Mouse (Mus musculus) CH12.LX (cell line): ENCODE measurements at regions not wholly inside any gene's neighbourhood (a gene's known extent, or its start where the extent isn't known, plus 50 kb on each side); places are given as distances from the start of the nearest gene placed in this dataset.

Experiments used
- DNase-seq: peaks from one replicate; pipeline ENCODE4 v3.0.0-alpha.2; 2013; ENCODE audit errors: extremely low read depth
- H3K27ac ChIP-seq: 2 replicates; pipeline ENCODE4 v1.5.1; 2012; ENCODE audit warnings: low read depth, mild to moderate bottlenecking, control low read depth, moderate library complexity; ENCODE audit not compliant: insufficient read depth
- H3K27me3 ChIP-seq: replicated peaks from 2 replicates; pipeline ENCODE3; 2012; ENCODE audit warnings: inconsistent platforms
- H3K36me3 ChIP-seq, 2 experiments: replicated peaks in 1 of 2; 2 replicates each; pipeline versions ENCODE3 to v1.6.1; 2012; ENCODE audit warnings: inconsistent platforms in 1 of 2, low read length in 1 of 2, mild to moderate bottlenecking in 1 of 2, mixed read lengths in 1 of 2, moderate library complexity in 1 of 2; ENCODE audit not compliant: control insufficient read depth in 1 of 2, insufficient read depth in 1 of 2
- H3K4me1 ChIP-seq, 2 experiments: 2 replicates each; pipeline ENCODE4 v1.6.1; 2012; ENCODE audit warnings: inconsistent platforms in 1 of 2, moderate library complexity in 1 of 2; ENCODE audit not compliant: insufficient read depth in 2 of 2, control insufficient read depth in 1 of 2
- H3K4me2 ChIP-seq: 2 replicates; pipeline ENCODE4 v1.6.1; 2012; ENCODE audit warnings: low read depth, mild to moderate bottlenecking, control low read depth; ENCODE audit not compliant: poor library complexity, insufficient read depth, severe bottlenecking
- H3K4me3 ChIP-seq, 3 experiments: fragments of 150-350 bp in 1 of 3; sonication (generic) in 1 of 3; replicated peaks in 1 of 3; 2 replicates each; pipeline versions ENCODE3 to v1.5.1; 2011 to 2012; ENCODE audit warnings: low read depth in 2 of 3, low read length in 2 of 3, mild to moderate bottlenecking in 2 of 3, moderate library complexity in 2 of 3, control low read depth in 1 of 3, improper control_type of control experiment in 1 of 3, inconsistent platforms in 1 of 3, mixed read lengths in 1 of 3; ENCODE audit not compliant: poor library complexity in 1 of 3
- H3K79me2 ChIP-seq: replicated peaks from 2 replicates; pipeline ENCODE4 v1.6.1; 2012; ENCODE audit warnings: mild to moderate bottlenecking, moderate library complexity; ENCODE audit not compliant: control insufficient read depth, poor library complexity, insufficient read depth, severe bottlenecking; ENCODE audit errors: extremely low read depth
- H3K9ac ChIP-seq: 2 replicates; pipeline ENCODE4 v1.6.1; 2012; ENCODE audit warnings: low read depth, mild to moderate bottlenecking, control low read depth, moderate library complexity; ENCODE audit not compliant: insufficient read depth
- H3K9me3 ChIP-seq: replicated peaks from 2 replicates; pipeline ENCODE3; 2012; ENCODE audit warnings: low read length, inconsistent platforms, mixed read lengths
- BHLHE40 ChIP-seq: IDR thresholded peaks from 2 replicates; pipeline ENCODE4 v1.6.1; 2011; ENCODE audit warnings: mild to moderate bottlenecking, low read depth, low read length, improper control_type of control experiment
- EP300 ChIP-seq: IDR thresholded peaks from 2 replicates; pipeline ENCODE4 v1.6.1; 2011; ENCODE audit warnings: low read length, improper control_type of control experiment
- IRF4 ChIP-seq: IDR thresholded peaks from 2 replicates; pipeline ENCODE4 v1.6.1; 2014; ENCODE audit warnings: low read depth, mild to moderate bottlenecking, inconsistent platforms, low read length, improper control_type of control experiment
- JUN ChIP-seq: IDR thresholded peaks from 2 replicates; pipeline ENCODE4 v1.6.1; 2011; ENCODE audit warnings: low read depth, mild to moderate bottlenecking, low read length, improper control_type of control experiment, moderate library complexity; ENCODE audit not compliant: insufficient read depth
- JUND ChIP-seq: conservative IDR thresholded peaks from 2 replicates; pipeline ENCODE4 v1.6.1; 2011; ENCODE audit warnings: low read depth, low read length, improper control_type of control experiment
- KAT2A ChIP-seq: IDR thresholded peaks from 2 replicates; pipeline ENCODE4 v1.6.1; 2012; ENCODE audit warnings: low read length, improper control_type of control experiment, inconsistent platforms; ENCODE audit not compliant: insufficient replicate concordance
- MAX ChIP-seq: IDR thresholded peaks from 2 replicates; pipeline ENCODE4 v1.6.1; 2011; ENCODE audit warnings: low read length, improper control_type of control experiment
- MEF2A ChIP-seq: IDR thresholded peaks from 2 replicates; pipeline ENCODE4 v1.6.1; 2014; ENCODE audit warnings: low read depth, mild to moderate bottlenecking, inconsistent platforms, low read length, improper control_type of control experiment, borderline replicate concordance
- MXI1 ChIP-seq: IDR thresholded peaks from 2 replicates; pipeline ENCODE4 v1.6.1; 2011; ENCODE audit warnings: mild to moderate bottlenecking, low read depth, low read length, improper control_type of control experiment
- NELFE ChIP-seq: IDR thresholded peaks from 2 replicates; pipeline ENCODE4 v1.6.1; 2011; ENCODE audit warnings: low read depth, low read length, improper control_type of control experiment
- PAX5 ChIP-seq: IDR thresholded peaks from 2 replicates; pipeline ENCODE4 v1.6.1; 2012; ENCODE audit warnings: low read length, inconsistent platforms, mixed read lengths
- POLR2A ChIP-seq: IDR thresholded peaks from 2 replicates; pipeline ENCODE4 v1.6.1; 2011; ENCODE audit warnings: low read depth, mild to moderate bottlenecking, improper control_type of control experiment, low read length
- RCOR1 ChIP-seq: conservative IDR thresholded peaks from 2 replicates; pipeline ENCODE4 v1.6.1; 2012; ENCODE audit warnings: low read depth, mild to moderate bottlenecking, inconsistent platforms, low read length, improper control_type of control experiment
- SIN3A ChIP-seq: IDR thresholded peaks from 2 replicates; pipeline ENCODE4 v1.6.1; 2012; ENCODE audit warnings: low read length, improper control_type of control experiment, inconsistent platforms
- SMC3 ChIP-seq: IDR thresholded peaks from 2 replicates; pipeline ENCODE4 v1.6.1; 2011; ENCODE audit warnings: low read depth, low read length, improper control_type of control experiment
- TBP ChIP-seq: conservative IDR thresholded peaks from 2 replicates; pipeline ENCODE4 v1.6.1; 2011; ENCODE audit warnings: low read depth, low read length, improper control_type of control experiment
- TCF12 ChIP-seq: IDR thresholded peaks from 2 replicates; pipeline ENCODE4 v1.6.1; 2014; ENCODE audit warnings: low read depth, mild to moderate bottlenecking, inconsistent platforms, low read length, improper control_type of control experiment
- UBTF ChIP-seq: IDR thresholded peaks from 2 replicates; pipeline ENCODE4 v1.6.1; 2012; ENCODE audit warnings: low read depth, mild to moderate bottlenecking, inconsistent platforms, low read length, improper control_type of control experiment, moderate library complexity
- USF2 ChIP-seq: conservative IDR thresholded peaks from 2 replicates; pipeline ENCODE4 v1.6.1; 2011; ENCODE audit warnings: low read depth, low read length, improper control_type of control experiment
- dilution Hi-C: fragments of 300-500 bp; cut with MboI; formaldehyde crosslinking; loops from 2 replicates; pipeline ENCODE4 v1.14.3; 2020; ENCODE audit warnings: low sequenced_read_pairs; ENCODE audit not compliant: extremely low pct_unique_long_range_greater_than_20kb, extremely low pct_ligation_motif_present
- in situ Hi-C: fragments of 300-500 bp; cut with MboI; formaldehyde crosslinking; loops from 3 replicates; pipeline ENCODE4 v1.14.3; 2019; ENCODE audit warnings: low sequenced_read_pairs, low pct_ligation_motif_present, low pct_unique_long_range_greater_than_20kb, mixed read lengths

DNA sequence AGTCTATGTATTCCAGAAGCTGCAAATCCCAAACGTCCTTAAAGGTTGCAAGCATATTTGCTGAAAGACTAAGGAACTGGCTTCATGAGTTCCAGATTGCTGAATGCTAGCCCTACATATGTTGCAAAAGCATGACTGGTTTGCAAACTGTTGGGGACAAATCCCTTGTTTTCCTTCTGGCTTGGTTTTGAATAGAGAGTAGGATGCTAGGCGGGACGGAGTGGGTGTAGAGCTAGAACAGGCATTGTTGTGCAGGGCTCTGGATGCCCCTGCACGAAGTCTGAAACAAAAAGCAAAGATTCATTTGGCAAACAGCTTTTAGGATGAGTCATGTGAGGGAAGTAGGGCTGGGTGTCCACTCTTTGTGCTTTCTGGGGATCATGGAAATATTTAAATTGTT, 500.9 kb upstream of the Cnksr2 start:
- H3K4me2 ChIP-seq = no peak overlapping the region
- TF ChIP-seq UBTF (no peak), MEF2A (no peak), JUND (no peak), TBP (no peak), SMC3 (no peak), SIN3A (no peak), JUN (no peak), BHLHE40 (no peak), MAX (no peak), POLR2A (no peak), PAX5 (no peak), IRF4 (no peak), RCOR1 (no peak), TCF12 (no peak), USF2 (no peak), MXI1 (no peak), KAT2A (no peak), EP300 (no peak)
- no peak overlapping the region for H3K27ac ChIP-seq
- H3K27me3 ChIP-seq = no peaks in the 10 kb centered on the region
- no peak overlapping the region for H3K9ac ChIP-seq
- in situ Hi-C loops = no loop called here
- dilution Hi-C loops = no loop called here
- no peaks in the 10 kb centered on the region for H3K79me2 ChIP-seq
- H3K36me3 ChIP-seq = no peaks in the 10 kb centered on the region
- no peak for DNase-seq
- no peaks in the 10 kb centered on the region for H3K9me3 ChIP-seq
- H3K4me3 ChIP-seq = no peak overlapping the region
- no peaks in the 10 kb centered on the region for H3K4me1 ChIP-seq

DNA sequence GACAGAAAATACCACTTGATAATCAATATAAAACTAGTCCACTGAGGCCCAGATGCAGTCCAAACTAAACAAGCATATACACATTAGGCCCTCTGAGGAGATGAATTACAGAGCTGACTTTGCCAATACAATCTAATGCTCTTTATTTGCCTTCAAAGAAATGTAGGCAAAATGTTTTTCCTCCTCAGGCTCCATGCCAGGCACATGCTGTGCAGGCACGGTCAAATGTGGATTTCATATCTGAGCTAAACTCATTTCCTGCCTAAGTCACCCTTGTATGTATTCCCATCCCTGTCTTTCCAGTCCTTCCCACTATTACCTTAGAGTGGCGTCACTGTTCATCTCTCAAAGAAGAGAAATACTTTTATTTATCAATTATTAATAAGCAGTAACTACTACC, 534.8 kb upstream of the Cnksr2 start:
- in situ Hi-C loops (no loop called here), dilution Hi-C loops (no loop called here)
- Histone ChIP-seq H3K4me2 (no peak overlapping the region), H3K4me1 (no peaks in the 10 kb centered on the region), H3K36me3 (no peaks in the 10 kb centered on the region), H3K9me3 (no peaks in the 10 kb centered on the region), H3K79me2 (no peaks in the 10 kb centered on the region), H3K27ac (no peak overlapping the region), H3K27me3 (no peaks in the 10 kb centered on the region), H3K9ac (no peak overlapping the region), H3K4me3 (no peak overlapping the region)
- no peak for DNase-seq
- no peak for TF ChIP-seq NELFE
